Mouse (Mus musculus) left cerebral cortex, postnatal 14 days (tissue): ENCODE measurements around the gene Hvcn1. TPM values are rescaled to one million over a fixed set of nuclear protein-coding genes. Genes with fewer than 3 reads are reported as not detected.
A peak's percentile ranks its signal among the peaks of the same experiment; 100 is the strongest.
"Not testable (repeated sequence)": the region's sequence is repeated elsewhere in the genome, so short reads cannot be mapped to it uniquely, and the experiment has no call there.

Source experiments
- DNase-seq, 2 experiments: peaks; one replicate each; pipeline ENCODE4 v3.0.0; 2021 to 2022; ENCODE audit warnings: low spot score in 2 of 2, mixed read lengths in 1 of 2
- intact Hi-C: fragments of 180-260 bp; cut with DNase I; formaldehyde crosslinking; loops from one replicate; pipeline ENCODE4 v1.15.1; 2025
- long read RNA-seq, 2 experiments: library from polyadenylated mRNA; stranded (forward); transcript quantifications; one replicate each; pipeline ENCODE4 v2.0.0; 2021
- total RNA-seq, 2 experiments: library from RNA; stranded (reverse); gene quantifications; 2 replicates each; pipeline ENCODE4 v1.2.3; 2021

Gene Hvcn1
- total RNA-seq, result 1 to 10 TPM; 2.0 to 2.4 TPM
- long read RNA-seq, experiment 1, partial matches to known transcripts, result 2 of 5 reads
- long read RNA-seq, experiment 1, other reads (novel, unspliced or antisense), result 2 of 5 reads
- long read RNA-seq, experiment 2, partial matches to known transcripts, result 1 of 9 reads
- long read RNA-seq, experiment 2, other reads (novel, unspliced or antisense), result 3 of 9 reads

DNA sequence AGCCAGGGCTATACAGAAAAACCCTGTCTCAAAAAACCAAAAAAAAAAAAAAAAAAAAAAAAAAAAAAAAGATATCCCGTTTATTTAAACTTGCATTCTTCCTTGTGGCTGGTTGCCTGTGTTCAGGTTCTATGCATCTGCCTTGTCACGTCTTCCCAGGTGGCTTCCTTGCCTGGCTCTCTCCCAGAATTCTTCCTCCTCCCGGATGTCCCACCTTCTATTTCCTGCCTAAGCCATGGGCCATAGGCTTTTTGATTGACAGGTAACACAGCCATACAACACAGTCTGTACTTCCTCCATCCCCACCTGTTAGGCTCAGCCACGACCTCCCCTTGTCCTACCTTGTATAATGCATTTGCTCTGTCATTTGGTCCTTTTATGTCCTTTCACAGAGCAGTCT lies at the start of gene Hvcn1:
TSS of gene Hvcn1 (plus strand) at position 330 of the 400 bp plus-strand sequence.
- DNase-seq, result no peak
- intact Hi-C loops, result no loop called here

DNA sequence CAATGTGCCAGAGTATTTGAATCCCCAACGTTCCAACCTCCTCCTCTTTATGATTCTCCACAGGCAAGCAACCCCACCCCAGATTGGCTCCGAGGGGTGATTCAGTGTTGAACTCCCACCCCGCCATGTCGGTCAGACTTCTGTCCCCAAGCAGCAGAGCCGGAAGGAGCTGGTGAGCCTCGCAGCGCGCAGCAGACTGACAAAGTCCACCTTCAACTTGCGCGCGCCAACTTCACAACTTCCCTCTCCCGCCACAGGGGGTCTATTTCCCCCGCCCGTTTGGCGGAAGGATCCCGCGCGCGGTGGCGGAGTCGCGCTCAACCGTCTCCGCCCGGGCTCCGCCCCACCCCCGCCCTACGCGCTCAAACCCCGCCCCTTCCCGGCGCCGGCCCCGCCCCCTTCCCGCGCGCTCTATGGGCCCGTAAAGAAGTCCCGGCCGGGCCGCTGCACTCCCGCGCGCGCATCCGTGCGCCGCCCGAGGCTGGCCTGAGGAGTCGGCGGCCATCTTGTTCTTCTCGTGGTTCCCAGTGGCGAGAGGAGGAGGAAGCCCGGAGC lies 48.7 kb upstream of the Hvcn1 start, which contains the start of gene Ppp1cc:
TSS of gene Ppp1cc (plus strand) at position 452 of the 555 bp plus-strand sequence.
- peak; percentile 92 to 95 for DNase-seq
- intact Hi-C loops, result no loop called here

DNA sequence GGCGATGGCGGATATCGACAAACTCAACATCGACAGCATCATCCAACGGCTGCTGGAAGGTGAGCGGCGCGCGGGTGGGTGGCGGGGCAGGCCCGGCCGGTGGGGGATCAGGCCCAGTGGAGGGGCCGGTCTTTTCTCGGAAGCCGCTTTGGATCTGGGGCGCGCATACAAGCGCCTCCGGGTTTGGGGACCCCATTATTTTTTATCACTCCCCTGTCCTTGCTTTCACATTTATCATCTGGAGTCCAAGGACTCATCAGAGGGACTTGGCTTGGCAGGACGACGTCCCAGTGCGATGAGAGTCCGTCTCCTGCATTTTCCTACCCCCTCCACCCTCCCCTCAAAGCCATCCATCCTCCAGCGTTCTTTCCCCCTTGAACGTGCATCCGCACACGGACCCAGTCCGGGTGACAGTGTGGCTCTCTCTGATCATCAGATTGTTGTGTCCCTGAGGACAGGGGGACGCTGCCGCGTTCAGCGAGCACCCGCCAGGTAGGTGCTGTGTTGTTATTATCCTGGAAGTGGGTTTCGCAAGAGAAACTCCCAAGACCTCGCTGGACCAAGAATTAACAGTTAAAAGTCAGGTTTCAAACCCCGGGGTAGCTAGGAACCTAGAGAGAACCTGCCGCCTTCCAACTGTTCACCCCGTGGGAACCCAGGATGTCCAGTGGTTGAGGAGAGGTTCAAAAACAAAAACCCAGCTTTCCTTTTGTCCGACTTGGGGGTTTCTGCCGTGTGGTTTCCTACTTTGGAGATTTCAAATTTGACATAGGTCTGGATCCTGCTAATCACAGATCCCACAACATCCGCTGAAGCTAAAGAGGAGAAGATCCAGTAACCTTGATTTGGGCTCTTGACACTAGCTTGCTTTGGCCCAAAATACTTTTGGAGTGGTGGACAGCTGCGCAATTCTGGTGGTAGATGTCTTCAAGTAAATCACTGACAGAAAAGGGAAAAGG lies 47.8 kb upstream of the Hvcn1 start:
- intact Hi-C loops, result no loop called here
- DNase-seq, result peak in 1 of 2 experiments; percentile 26

DNA sequence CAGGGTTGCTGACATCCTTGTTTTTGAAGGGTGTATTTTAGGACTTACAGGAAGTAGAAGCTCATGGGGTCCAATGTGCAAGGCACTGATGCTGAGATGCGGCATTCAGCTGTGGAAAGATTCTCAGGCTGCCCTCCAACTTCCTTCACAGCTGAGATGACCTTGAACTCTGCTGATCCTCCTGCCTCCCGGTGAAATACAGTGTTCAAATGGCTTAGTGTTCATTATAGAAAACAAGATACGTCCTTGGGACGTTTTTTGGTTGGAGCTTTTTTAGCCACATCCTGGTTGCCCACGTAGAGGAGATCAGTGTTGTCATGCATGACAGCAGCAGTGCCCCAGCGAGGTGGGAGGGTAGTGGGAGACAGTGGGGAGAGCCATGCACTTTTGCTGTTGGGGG lies 43.4 kb upstream of the Hvcn1 start:
- no peak for DNase-seq
- intact Hi-C loops, result no loop called here

DNA sequence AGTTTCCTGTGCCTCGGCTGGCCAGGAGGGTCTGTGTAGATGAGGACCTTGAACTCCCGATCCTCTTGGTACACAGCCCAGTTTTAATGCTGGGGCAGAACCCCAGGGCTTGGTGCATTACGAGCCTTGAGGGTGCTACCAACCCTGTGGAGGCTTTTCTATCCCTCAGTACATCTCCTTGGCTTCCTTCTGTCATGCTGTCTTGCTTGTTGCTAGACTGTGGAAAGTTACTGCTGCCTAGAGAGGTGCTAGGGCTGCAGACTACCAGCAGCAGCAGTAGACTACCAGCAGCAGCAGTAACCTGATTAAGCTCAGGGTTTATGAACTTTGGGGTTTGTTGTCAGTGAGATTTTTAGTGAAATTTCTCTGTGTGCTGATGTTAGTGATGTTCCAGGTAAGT lies 42.6 kb upstream of the Hvcn1 start:
- intact Hi-C loops, result no loop called here
- no peak for DNase-seq

DNA sequence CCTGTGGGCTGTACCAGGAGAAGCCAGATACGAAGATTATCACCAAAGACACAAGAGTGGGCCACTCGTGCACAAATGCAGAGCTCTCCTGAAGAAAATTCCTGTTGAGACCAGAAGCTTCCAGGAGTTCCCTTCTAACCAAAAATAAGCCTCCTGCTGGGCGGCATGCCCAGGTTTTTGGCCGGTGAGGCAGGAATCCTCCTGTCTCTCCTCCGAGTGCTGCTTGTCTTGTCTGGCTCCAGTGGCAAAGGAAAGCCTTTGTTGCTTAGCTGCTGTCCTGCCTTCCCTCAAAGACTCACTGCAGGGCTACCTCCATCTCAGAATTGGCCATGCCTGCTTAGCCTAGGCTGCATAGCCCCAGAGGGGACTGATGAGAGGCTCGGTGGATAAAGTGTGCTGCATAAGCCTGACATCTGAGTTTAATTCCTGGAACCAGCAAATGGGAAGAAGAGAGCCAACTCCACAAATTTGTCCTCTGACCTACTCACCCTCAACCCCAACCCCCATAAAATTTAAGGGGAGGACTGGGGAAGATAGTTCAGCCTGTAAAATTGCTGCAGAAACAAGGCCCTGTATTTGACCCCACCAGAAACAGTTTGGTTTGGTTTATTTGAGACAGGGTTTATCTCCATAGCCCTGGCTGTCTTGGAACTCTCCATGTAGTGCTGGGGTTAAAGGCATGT lies 41.2 kb upstream of the Hvcn1 start:
- intact Hi-C loops, result loop anchor here (5.0 kb wide), 1 partner anchor 33 kb away; no protein-coding TSS in a partner anchor
- peak; percentile 59 to 75 for DNase-seq

DNA sequence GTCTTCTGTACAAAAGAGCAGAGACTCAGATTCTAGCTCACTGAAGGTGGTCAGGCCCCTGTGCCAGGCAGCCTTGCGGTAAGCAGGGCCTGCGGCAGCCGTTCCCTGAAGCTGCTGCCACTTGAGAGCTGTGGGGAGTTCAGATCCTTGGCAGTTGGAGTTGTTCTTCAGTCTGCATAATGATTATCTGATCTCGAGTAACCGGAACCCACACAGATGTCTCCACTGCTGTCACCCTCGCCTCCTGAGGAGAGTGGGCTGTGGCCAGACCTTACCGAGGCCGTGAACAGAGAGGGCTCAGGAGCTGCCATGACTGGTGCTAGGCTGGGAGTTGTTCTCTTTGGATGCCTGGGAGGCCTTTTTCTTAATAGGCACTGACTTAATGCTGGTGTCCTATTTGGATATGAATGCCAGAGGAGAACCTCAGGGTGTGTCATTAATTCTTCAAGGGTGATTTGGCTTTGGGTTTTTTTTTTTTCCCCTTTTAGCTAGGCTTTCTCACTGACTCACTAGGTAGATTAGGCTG lies 39.9 kb upstream of the Hvcn1 start:
- no peak for DNase-seq
- intact Hi-C loops, result loop anchor here (5.0 kb wide), 1 partner anchor 34 kb away; no protein-coding TSS in a partner anchor

DNA sequence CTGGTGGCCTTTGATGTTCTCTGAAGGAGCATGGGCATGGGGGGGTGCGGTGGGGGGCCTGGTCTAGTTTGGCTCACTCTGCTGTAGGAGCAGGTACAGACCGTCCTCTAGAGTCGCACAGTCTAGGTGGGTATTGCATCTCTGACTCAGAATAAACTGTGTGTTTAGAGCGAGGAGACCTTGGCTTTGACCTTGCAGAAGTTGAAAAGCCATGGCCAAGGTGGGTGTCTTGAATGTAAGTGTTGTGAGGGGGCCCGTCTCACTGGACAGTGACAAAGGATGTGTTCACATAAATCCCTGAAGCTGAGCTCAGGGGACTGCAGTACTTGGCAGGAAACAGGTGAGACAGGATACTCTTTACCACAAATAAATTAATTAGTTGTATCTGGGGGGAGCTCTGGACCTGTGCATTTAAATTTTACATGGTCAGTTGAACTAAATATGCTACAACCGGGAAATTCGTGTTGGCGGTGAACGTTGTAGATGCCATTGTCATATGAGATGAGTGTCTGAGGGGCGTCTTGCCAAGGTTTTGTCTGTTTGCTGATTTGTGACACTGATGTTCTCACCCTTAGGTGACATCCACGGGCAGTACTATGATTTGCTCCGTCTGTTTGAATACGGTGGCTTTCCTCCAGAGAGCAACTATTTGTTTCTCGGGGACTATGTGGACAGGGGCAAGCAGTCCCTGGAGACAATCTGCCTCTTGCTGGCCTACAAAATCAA lies 38.1 kb upstream of the Hvcn1 start:
- intact Hi-C loops, result loop anchor here (5.0 kb wide), 1 partner anchor 36 kb away; no protein-coding TSS in a partner anchor
- no peak for DNase-seq

DNA sequence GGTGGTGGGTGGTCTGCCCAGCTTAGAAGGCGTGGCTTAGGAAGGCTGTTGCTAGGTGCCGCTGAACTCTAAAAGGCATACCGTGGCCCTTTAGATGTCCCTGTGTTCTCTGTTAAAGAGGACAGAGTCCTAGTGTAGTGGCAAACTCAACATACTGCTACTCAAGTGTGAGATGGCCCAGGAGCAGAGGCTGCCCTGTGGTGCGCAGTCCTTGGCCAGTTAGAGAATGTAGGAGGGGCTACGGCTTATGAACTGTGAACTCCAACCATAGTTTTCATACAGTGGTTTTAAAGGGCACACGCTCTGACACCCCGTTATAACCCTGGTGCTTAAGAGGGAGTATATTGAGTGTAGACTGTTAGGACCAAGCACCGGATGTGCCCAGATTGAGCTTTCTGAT lies 35.5 kb upstream of the Hvcn1 start:
- intact Hi-C loops, result no loop called here
- DNase-seq, result no peak

DNA sequence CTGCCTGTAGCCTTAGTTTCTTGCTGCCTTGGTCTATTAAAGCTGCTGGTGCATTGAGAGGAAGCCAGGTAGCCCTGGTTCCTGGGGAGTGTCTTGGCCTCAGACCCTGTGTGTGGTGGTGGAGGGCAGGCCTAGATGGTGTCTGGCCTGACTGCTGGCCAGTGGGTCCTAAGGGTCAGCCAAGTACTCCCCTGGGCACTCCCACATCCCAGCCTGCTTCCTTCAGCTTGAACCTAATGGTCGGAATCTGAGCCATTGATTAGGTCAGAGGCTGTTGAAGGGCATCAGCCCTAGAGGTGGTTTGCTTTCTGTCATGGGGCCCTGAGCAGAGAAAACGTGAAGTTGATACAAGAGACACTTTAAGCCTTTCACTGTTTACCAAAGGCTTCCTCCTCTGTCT lies 31.2 kb upstream of the Hvcn1 start:
- intact Hi-C loops, result loop anchor here (5.0 kb wide), 1 partner anchor 62 kb away; no protein-coding TSS in a partner anchor
- DNase-seq, result no peak

DNA sequence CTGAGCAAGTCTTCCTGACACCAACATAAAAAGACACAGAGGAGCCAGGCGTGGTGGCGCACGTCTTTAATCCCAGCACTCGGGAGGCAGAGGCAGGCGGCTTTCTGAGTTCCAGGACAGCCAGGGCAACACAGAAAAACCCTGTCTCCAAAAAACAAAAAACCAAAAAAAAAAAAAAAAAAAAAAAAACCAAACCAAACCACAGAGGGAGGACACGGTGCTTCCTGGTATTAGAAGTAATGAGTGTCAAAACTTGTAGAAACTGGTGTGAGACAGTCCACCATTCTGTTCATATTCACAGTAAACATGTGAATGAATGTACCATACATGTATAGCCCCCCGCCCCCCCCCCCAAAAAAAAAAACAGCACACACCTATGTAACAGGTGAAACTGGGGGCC lies 30.6 kb upstream of the Hvcn1 start:
- intact Hi-C loops, result loop anchor here (2.0 to 5.0 kb wide), 2 partner anchors 47 to 61 kb away; no protein-coding TSS in a partner anchor
- DNase-seq, result no peak

DNA sequence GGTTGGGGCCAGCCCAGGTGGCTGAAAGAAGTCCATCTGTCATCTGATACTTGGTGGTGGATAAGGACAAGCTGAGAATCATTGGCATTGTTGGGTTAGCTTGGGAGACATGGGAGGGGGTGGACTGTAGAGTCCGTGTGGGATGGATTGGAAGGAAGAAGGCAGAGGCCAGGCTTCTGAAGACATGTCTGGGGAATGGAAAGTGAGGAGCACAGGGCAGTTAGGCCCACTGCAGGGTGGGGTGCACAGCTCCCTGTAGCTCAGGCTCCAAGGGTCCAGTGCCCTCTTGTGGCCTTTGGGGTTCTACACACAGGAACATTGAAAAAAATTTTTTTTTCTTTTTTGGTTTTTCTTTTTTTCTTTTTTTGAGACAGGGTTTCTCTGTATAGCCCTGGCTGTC lies 30.2 kb upstream of the Hvcn1 start:
- intact Hi-C loops, result loop anchor here (2.0 to 5.0 kb wide), 2 partner anchors 48 to 61 kb away; no protein-coding TSS in a partner anchor
- DNase-seq, result peak; percentile 52 to 65

DNA sequence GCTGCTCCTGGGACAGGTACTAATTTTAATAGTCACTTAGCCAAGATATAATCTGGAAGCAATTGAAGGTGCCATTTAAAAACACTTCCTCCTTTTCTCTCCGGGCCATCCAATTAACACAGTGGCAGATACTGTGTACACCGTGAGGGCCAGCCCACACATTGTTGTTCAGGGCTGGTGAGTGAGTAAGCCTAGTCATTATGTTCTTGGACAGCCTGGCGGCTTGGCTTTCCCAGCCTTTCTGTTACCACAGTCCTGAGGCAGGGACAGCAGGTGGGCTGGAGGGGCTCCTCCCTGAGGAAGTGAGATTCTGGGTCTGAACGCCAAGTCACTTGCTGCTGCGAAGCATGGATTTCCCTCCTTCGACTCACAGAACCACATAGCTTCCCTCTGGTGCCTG lies 26.9 kb upstream of the Hvcn1 start:
- intact Hi-C loops, result loop anchor here (5.0 kb wide), 1 partner anchor 58 kb away; no protein-coding TSS in a partner anchor
- DNase-seq, result no peak

DNA sequence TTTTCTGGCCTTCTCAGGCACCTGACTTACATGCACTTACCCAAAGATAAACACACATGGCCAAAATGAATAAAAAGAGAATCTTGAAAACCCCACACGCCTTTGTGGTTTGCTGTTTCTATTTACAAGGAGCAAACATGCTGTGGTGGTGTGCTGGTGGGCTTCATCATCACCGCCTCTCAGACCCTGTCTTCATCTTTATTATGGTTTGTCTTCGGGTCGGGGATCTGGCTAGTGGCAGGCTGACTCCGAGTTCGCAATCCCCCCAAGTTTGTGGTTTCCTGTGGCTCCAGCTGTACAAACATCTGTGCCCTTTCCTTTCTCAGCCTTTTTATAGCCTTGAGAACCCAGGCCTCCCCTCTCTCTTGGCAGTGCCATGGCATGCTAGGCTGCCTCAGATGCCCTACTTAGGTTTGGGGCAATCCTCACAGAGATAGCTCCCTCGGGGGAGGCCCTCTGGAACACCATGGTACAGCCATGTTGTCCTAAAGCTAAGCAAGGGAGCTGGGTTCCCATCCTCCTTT lies 22.3 kb upstream of the Hvcn1 start:
- intact Hi-C loops, result no loop called here
- no peak for DNase-seq

DNA sequence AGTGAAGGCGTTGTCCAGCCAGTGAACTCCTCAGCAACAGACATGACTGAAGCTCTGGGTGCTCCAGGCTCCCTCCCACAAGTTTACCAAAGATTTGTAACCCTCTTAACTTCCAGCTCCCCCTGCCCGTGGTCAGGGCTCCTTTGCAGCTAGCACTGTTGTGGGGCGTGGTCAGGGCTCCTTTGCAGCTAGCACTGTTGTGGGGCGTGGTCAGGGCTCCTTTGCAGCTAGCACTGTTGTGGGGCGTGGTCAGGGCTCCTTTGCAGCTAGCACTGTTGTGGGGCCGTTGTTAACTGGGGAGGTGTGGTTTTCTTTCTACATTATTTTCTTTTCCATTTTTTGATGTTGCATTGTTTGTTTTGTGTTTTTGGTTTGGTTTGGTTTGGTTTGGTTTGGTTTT lies 21.7 kb upstream of the Hvcn1 start:
- DNase-seq, result not testable (repeated sequence)
- intact Hi-C loops, result loop anchor here (5.0 kb wide), 1 partner anchor 37 kb away; no protein-coding TSS in a partner anchor

DNA sequence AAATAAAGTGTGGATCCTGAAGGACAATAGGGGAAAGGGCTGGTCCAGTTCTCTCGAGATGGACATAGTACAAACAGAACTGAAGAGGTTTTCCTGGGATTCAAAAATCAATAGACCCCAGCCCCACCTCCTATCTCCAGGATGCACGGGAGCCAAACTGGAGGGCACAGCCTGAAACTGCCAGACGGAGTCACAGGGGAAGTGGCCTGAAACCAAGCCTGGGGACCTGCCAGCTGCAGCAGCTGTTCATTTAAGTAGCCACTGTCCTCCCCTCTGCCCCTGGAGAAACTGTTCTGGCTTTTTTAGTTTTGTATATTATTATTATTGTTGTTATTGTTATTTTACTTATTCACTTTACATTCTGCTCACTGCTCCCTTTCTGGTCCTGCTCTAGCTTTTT lies 17.5 kb upstream of the Hvcn1 start:
- intact Hi-C loops, result loop anchor here (5.0 kb wide), 1 partner anchor 33 kb away; no protein-coding TSS in a partner anchor
- DNase-seq, result no peak

DNA sequence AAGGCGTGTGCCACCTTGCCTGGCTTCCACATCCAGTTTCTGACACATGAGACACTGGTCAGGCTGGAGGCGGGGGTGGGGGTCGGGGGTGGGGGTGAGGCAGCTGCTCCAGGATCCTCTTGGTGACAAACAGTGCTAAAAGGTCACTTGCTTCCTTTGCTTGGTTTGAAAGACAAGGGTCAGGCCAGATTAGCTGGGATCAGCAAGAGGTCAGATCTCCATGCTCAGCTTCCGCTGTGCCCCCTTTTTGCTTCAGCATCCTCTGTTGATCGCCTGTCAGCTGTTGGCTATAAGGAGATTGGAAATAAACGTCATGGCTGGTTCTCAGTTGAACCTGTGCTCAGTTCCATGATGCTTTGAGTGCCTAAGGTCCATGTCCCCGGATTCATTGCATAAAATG lies 16.1 kb upstream of the Hvcn1 start:
- DNase-seq, result no peak
- intact Hi-C loops, result no loop called here
